Mouse (Mus musculus): Measurements from ENCODE around the gene Cyp2a12. TPM values are rescaled to one million over a fixed set of nuclear protein-coding genes. Genes with fewer than 3 reads are reported as not detected.
"Not testable (repeated sequence)": the region's sequence is repeated elsewhere in the genome, so short reads cannot be mapped to it uniquely, and the experiment has no call there.

Gene Cyp2a12
- not detected for total RNA-seq (2021)
- long read RNA-seq, result 0 reads

DNA sequence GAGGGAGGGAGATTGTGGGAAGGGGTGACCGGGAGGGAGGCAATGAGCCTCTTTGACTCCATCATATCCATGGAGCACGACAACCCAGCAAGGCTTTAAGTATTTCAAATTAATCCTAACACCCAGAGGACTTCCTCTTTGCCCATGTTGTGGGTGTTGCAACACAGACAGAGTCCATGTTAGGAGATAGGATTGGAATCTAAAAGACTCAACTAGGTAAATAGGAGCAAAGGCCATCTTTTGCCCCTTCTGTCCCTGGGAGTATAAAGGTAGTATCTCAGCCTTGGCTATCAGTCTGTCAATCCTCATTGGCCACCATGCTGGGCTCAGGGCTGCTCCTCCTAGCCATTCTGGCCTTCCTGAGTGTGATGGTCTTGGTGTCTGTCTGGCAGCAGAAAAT, at the start of gene Cyp2a12:
Gene Cyp2a12 (plus strand): TSS at position 293 of the 400 bp plus-strand sequence.
- DNase-seq (ENCODE audit: low spot score in 2 of 2), result no peak

DNA sequence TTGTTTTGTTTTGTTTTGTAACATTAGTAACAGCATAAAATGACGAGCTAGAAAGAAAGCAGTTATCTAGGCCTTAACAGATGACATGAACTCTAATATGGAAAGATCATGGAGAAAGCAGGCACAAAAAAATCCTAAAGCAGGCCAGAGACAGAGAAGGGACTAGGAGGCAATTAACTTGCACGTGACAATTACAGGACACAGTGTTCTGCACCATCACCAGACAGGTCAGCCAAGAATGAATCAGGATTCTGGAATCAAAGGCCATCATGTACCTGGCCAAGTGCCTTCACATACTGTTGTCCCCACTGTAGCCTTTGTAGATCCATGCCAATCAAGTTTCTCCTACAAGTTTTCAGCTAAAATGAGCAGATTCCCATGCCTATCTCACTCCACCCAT, 47.4 kb upstream of the Cyp2a12 start:
- not testable (repeated sequence) for DNase-seq (ENCODE audit: low spot score in 2 of 2)

DNA sequence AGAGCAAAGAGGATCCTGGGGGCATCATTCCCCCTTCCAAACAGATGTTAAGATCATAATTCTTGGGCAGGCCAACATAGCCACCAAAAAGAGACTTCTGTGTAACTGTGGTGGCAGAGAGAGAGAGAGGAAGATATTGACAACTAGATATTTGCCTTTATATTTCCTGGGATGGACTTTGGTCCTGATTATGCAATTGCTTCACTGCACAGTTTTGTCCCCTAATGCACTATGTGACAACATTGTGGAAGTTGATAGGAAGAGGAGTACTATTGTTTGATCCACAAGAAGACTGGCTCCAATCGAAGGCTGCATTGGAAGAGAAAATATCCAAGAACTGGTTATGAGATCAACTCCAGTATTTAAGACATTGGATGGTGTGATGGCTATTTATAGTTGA, 46.9 kb upstream of the Cyp2a12 start:
- not testable (repeated sequence) for DNase-seq (ENCODE audit: low spot score in 2 of 2)

DNA sequence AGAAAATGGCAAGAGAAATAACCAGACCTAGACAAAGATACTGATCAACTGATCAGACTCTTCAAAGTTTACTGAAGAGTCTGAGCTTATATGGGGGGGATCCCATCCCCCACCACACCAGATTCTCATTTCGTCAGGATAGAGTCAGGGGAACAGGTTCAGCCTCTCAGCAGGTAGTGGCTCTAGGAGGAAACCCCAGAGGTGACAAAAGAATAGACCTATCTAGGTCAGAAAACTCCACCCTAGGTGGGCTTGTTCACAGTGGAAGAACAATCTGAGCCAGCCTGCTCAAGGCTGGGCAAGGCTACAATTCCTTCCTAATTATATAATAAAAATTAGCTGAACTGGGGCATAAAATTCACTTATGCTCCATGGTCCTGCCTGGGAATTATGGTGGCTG, 46.3 kb upstream of the Cyp2a12 start:
- no peak for DNase-seq (ENCODE audit: low spot score in 2 of 2)

DNA sequence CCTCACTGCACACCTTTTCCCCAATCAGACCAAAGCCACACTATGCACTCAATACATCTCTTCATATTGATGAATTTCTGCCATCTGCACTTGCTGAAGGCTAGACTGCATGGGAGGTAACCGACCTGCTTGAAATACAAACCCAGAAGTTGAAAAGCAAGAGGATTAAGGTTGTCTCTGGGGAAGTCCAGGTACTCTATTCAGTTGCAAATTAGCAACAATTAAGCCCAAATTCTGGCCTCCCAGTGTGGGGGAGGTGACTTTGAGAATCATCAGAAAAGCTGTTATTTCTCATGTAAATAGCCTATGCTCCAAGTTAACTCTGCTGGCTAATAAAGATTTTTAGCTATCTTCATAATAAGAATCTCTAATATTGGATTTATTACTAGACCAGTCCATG, 45.7 kb upstream of the Cyp2a12 start:
- DNase-seq (ENCODE audit: low spot score in 2 of 2), result not testable (repeated sequence)

DNA sequence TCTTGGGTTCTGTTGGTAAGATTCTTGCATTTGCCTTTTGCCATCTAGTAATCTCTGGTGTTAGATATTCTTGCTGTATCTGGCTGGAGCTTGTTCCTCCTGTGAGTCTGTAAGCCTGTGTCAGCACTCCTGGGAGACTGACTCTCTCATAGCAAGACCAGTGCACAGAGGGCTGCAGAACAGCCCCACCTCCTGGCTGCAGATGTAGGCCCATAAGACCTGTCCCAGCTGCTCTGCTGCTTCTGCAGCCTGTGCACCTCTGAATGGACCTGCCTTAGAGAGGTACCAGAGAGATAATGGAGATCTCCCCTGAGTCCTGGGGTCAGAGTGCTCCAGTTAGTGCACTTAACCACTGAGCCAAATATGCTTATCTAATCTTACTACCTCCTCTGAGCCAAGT, 2.3 kb upstream of the Cyp2a12 start:
- DNase-seq (ENCODE audit: low spot score in 2 of 2), result not testable (repeated sequence)

DNA sequence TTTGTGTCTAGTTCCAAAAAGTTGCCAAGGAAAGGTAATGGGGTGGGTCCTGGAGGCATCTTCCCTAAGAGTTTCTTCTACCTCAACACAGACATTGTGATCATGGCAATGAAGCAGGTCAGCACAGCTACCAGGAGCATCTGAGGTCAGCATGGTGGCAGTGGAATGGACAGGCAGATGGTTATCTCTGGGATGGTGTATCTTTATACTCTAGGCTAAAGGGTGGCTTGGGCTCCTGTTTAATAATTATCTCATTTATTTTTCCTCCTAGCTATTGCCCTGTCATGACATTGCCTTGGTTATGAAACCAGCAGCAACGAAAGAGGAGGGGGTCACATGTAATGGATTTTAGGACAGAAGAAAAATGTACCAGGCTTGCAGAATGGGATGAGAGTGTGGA, 20.0 kb downstream of the Cyp2a12 start:
- not testable (repeated sequence) for DNase-seq (ENCODE audit: low spot score in 2 of 2)

DNA sequence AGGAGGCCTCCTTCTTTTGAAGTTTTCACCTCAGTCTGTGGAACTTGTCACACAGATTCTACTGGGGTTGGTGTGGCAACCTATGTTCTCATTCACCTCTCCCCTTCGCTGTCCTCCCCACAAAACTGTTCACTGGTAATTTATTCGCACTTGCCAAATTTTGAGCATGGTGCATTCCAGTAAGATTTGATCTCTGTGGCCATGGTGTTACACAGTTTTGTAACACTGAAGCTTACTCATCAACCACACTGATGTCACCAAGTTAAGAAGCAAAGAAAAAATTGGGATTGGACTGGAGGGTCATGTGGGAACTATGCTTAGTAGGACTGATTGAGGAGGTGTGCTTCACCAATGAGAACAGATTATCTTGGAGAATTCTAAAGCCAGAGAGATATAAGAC, 30.5 kb downstream of the Cyp2a12 start:
- not testable (repeated sequence) for DNase-seq (ENCODE audit: low spot score in 2 of 2)

DNA sequence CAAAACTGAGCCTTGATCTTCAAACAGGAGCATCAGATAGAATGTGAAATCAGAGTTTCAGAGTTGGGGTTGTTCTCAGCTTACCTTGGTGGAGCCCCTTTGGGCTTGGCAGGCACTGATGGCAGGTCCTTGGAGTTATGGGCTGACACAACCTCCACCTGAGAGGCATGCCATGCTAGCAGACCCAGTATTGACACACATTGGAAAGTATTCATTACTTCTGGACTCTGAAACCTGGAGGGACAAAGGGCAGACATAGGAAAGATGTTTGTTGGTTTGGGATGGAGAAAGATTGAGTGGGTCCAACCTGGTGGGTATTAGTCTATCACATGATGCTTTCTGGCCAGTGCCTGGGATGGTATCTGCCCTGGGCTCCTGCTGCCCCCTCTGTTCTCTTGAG, 31.0 kb downstream of the Cyp2a12 start:
- DNase-seq (ENCODE audit: low spot score in 2 of 2), result not testable (repeated sequence)

DNA sequence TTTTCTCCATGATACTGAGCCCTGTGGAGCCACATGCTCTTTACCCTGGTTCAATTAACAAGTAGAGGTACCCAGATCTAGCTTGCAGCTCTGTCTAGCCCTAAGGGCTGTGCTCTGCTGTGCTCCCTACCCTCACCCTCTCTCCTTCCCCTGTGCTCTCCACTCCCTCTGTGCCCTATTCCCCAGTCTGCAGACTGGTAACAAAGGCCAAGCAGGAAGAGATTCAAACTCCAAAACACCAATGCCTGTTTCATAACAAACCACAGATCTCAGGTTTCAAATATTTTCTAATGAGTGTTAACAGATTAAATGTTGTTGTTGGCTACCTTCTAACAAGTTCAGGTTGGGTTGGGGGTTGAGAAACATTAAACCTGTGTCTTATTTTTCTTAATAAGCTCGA, 49.8 kb downstream of the Cyp2a12 start:
- DNase-seq (ENCODE audit: low spot score in 2 of 2), result no peak

DNA sequence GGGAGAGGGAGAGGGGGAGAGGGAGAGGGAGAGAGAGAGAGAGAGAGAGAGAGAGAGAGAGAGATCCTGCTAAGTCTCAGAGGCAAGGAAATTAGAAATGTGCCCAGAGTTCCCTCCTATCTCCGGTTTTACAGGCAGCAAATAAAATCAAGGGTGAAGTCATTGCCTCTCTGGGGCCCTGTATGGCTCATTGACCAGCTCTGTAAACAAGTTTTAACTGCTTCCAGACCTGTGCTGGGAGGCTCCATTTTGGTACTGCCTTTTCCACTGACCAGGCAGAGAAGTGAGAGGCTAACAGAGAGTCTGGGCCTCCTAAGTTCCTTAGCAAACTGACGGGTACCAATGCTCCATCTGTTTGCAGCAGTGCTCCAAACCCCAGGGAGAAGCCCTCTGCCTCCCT, 52.7 kb downstream of the Cyp2a12 start:
- DNase-seq (ENCODE audit: low spot score in 2 of 2), result no peak

Other genes with a start within 250 kb of the Cyp2a12 start
- gene Cyp2g1, start 220.2 kb upstream of the Cyp2a12 start, total RNA-seq (2021), result not detected
- not detected for gene Cyp2a5, start 193.8 kb upstream of the Cyp2a12 start, total RNA-seq (2021)
- not detected for gene Cyp2a22, start 89.7 kb upstream of the Cyp2a12 start, total RNA-seq (2021)
- not detected for gene Cyp2f2, start 90.8 kb downstream of the Cyp2a12 start, total RNA-seq (2021)
- not detected for gene Cyp2t4, start 124.6 kb downstream of the Cyp2a12 start, total RNA-seq (2021)
- 100 to 1,000 TPM; 106 to 110 TPM for gene Egln2, start 137.7 kb downstream of the Cyp2a12 start, total RNA-seq (2021)
- 10 to 100 TPM; 88.4 to 94.7 TPM for gene Rab4b, start 149.8 kb downstream of the Cyp2a12 start, total RNA-seq (2021)
- gene Gm21983, start 152.0 kb downstream of the Cyp2a12 start, total RNA-seq (2021), result not detected
- 1 to 10 TPM in 1 of 2 experiments, under 1 TPM in 1; 0.62 to 2.0 TPM for gene Mia, start 152.1 kb downstream of the Cyp2a12 start, total RNA-seq (2021)
- 10 to 100 TPM; 20.6 to 23.8 TPM for gene BC024978, start 166.7 kb downstream of the Cyp2a12 start, total RNA-seq (2021)
- 10 to 100 TPM; 90.9 to 95.3 TPM for gene Snrpa, start 167.2 kb downstream of the Cyp2a12 start, total RNA-seq (2021)
- 10 to 100 TPM; 10.6 TPM for gene Itpkc, start 199.6 kb downstream of the Cyp2a12 start, total RNA-seq (2021)
- 10 to 100 TPM; 32.7 to 40.7 TPM for gene Coq8b, start 203.9 kb downstream of the Cyp2a12 start, total RNA-seq (2021)
- gene Numbl, start 229.4 kb downstream of the Cyp2a12 start, total RNA-seq (2021), result 100 to 1,000 TPM; 141 to 149 TPM